Mouse (Mus musculus) embryo, embryonic 10.5 days (tissue): Measurements from ENCODE around the gene Tcf23.

ENCODE experiments used
- DNase-seq: peaks from one replicate; pipeline ENCODE4 v3.0.0-alpha.2; 2015; ENCODE audit warnings: low spot score

Gene Tcf23

GRCm38 (mm10) chr5:30949654-30950326, 18.7 kb upstream of the Tcf23 start:
- DNase-seq: peak; percentile 94

GRCm38 (mm10) chr5:30950451-30950850, 18.0 kb upstream of the Tcf23 start:
- no peak for DNase-seq

GRCm38 (mm10) chr5:30950922-30951321, 17.5 kb upstream of the Tcf23 start:
- no peak for DNase-seq

GRCm38 (mm10) chr5:30951706-30952105, 16.8 kb upstream of the Tcf23 start:
- DNase-seq: no peak

GRCm38 (mm10) chr5:30952551-30952950, 15.9 kb upstream of the Tcf23 start:
- no peak for DNase-seq

- DNase-seq: no peak
These were observed 14.4 kb upstream of the Tcf23 start for GRCm38 (mm10) chr5:30954065-30954464.

GRCm38 (mm10) chr5:30954556-30954955, 13.9 kb upstream of the Tcf23 start:
- no peak for DNase-seq

GRCm38 (mm10) chr5:30955751-30956150, 12.7 kb upstream of the Tcf23 start:
- DNase-seq: no peak

GRCm38 (mm10) chr5:30957891-30958290, 10.6 kb upstream of the Tcf23 start:
- no peak for DNase-seq

GRCm38 (mm10) chr5:30959198-30959854, 9.1 kb upstream of the Tcf23 start:
- no peak for DNase-seq

GRCm38 (mm10) chr5:30959966-30960501, 8.4 kb upstream of the Tcf23 start, which contains the start of gene Preb:
TSS of gene Preb (minus strand) at chr5:30960361.
- peak; percentile 99 for DNase-seq

GRCm38 (mm10) chr5:30960814-30961213, 7.6 kb upstream of the Tcf23 start:
- DNase-seq: no peak

GRCm38 (mm10) chr5:30961545-30962505, 6.6 kb upstream of the Tcf23 start:
- DNase-seq: no peak

- DNase-seq: no peak
These were observed 4.5 kb upstream of the Tcf23 start for GRCm38 (mm10) chr5:30963916-30964315.

GRCm38 (mm10) chr5:30966189-30966588, 2.3 kb upstream of the Tcf23 start:
- DNase-seq: no peak

GRCm38 (mm10) chr5:30969440-30969839, 978 bp downstream of the Tcf23 start:
- no peak for DNase-seq

GRCm38 (mm10) chr5:30974870-30975656, 6.6 kb downstream of the Tcf23 start:
- DNase-seq: no peak

- peak; percentile 70 for DNase-seq
These were observed 13.9 kb downstream of the Tcf23 start for GRCm38 (mm10) chr5:30982357-30982756.

GRCm38 (mm10) chr5:30992980-30993676, 24.7 kb downstream of the Tcf23 start:
- DNase-seq: no peak

- no peak for DNase-seq
These were observed 25.6 kb downstream of the Tcf23 start for GRCm38 (mm10) chr5:30994074-30994473.
